Mouse (Mus musculus) lung, embryonic 16.5 days (tissue): Measurements from ENCODE around the gene Stox2. TPM values are rescaled to one million over a fixed set of nuclear protein-coding genes. Genes with fewer than 3 reads are reported as not detected.

ENCODE experiments used
- ATAC-seq: fragments of 200-750 bp; cut with Nextera tagmentation; 2 replicates; pipeline ENCODE4 v1.8.0; 2017; ENCODE audit warnings: low read depth, mild to moderate bottlenecking, moderate library complexity
- H3K27ac ChIP-seq: fragments of 300-500 bp; sonication (generic); 2 replicates; pipeline ENCODE4 v1.5.1; 2014; ENCODE audit warnings: mild to moderate bottlenecking, control low read depth, low read length
- H3K27me3 ChIP-seq: fragments of 300-500 bp; sonication (generic); 2 replicates; pipeline ENCODE4 v1.6.1; 2014; ENCODE audit warnings: low read depth, low read length, mixed read lengths; ENCODE audit not compliant: control insufficient read depth, insufficient read depth
- H3K36me3 ChIP-seq: fragments of 300-500 bp; sonication (generic); 2 replicates; pipeline ENCODE4 v1.6.1; 2014; ENCODE audit warnings: low read length; ENCODE audit not compliant: control insufficient read depth, insufficient read depth
- H3K4me1 ChIP-seq: fragments of 300-500 bp; sonication (generic); replicated peaks from 2 replicates; pipeline ENCODE4 v1.6.1; 2014; ENCODE audit warnings: low read length, mixed read lengths; ENCODE audit not compliant: control insufficient read depth, insufficient read depth
- H3K4me2 ChIP-seq: fragments of 300-500 bp; sonication (generic); 2 replicates; pipeline ENCODE4 v1.6.1; 2014; ENCODE audit warnings: low read depth, low read length, control low read depth
- H3K4me3 ChIP-seq: fragments of 300-500 bp; sonication (generic); 2 replicates; pipeline ENCODE4 v1.5.1; 2014; ENCODE audit warnings: mild to moderate bottlenecking, low read length, control low read depth
- H3K9ac ChIP-seq: fragments of 300-500 bp; sonication (generic); 2 replicates; pipeline ENCODE4 v1.6.1; 2014; ENCODE audit warnings: low read length, control low read depth
- H3K9me3 ChIP-seq: fragments of 300-500 bp; sonication (generic); 2 replicates; pipeline ENCODE4 v1.6.1; 2016; ENCODE audit warnings: low read length; ENCODE audit not compliant: control insufficient read depth
- WGBS: fragments of 180-500 bp; shearing (Covaris S2); extraction: QIAGEN DNeasy Blood & Tissue Kit; methylation state at CpG from one replicate; pipeline ENCODE4 v1.1.7; 2014; 5-methylcytosine and 5-hydroxymethylcytosine counted together
- polyA plus RNA-seq: library from polyadenylated mRNA; unstranded; fragments of >200 nt; fragmentation: Nextera tagmentation; extraction: Ambion mirVana; gene quantifications from 2 replicates; pipeline ENCODE4 v1.2.1, GENCODE M21; 2015

The Stox2 gene
- polyA plus RNA-seq, 1 experiment from 2014 or later, result 11.6 TPM

- Histone ChIP-seq H3K36me3 (no peaks in the 10 kb centered on the region), H3K27me3 (no peaks in the 10 kb centered on the region), H3K4me1 (peaks cover 5% of the 10 kb centered on the region; the same call in 1 of the 2 replicates), H3K9ac (no peak overlapping the region), H3K4me3 (no peak overlapping the region), H3K4me2 (no peak overlapping the region), H3K9me3 (no peaks in the 10 kb centered on the region), H3K27ac (no peak overlapping the region)
- WGBS, result 81% methylated on average over 3 of the region's 3 CpGs
- ATAC-seq, result no peak
Observed at GRCm38 (mm10) chr8:47371081-47371480, 75.1 kb downstream of the Stox2 start.

- 28% methylated on average over 15 of the region's 15 CpGs for WGBS
Observed at GRCm38 (mm10) chr8:47370421-47371080, 75.6 kb downstream of the Stox2 start.

GRCm38 (mm10) chr8:47369949-47370348, 76.2 kb downstream of the Stox2 start:
- H3K9me3 ChIP-seq, result no peaks in the 10 kb centered on the region
- peaks cover 5% of the 10 kb centered on the region; the same call in 1 of the 2 replicates for H3K4me1 ChIP-seq
- no peak overlapping the region for H3K4me2 ChIP-seq
- 90% methylated on average over 15 of the region's 15 CpGs for WGBS
- no peak overlapping the region for H3K9ac ChIP-seq
- no peak overlapping the region for H3K27ac ChIP-seq
- no peak overlapping the region for H3K4me3 ChIP-seq
- no peaks in the 10 kb centered on the region for H3K27me3 ChIP-seq
- no peaks in the 10 kb centered on the region for H3K36me3 ChIP-seq
- ATAC-seq, result no peak

More at GRCm38 (mm10) chr8:47370421-47371080, 75.6 kb downstream of the Stox2 start:
- Histone ChIP-seq H3K4me3 (no peak overlapping the region), H3K27ac (no peak overlapping the region), H3K4me2 (no peak overlapping the region), H3K9ac (no peak overlapping the region), H3K27me3 (no peaks in the 10 kb centered on the region), H3K9me3 (no peaks in the 10 kb centered on the region), H3K4me1 (peaks cover 5% of the 10 kb centered on the region; the same call in 1 of the 2 replicates), H3K36me3 (no peaks in the 10 kb centered on the region)
- ATAC-seq, result peak; percentile 75

GRCm38 (mm10) chr8:47369044-47369769, 77.0 kb downstream of the Stox2 start:
- Histone ChIP-seq H3K4me3 (no peak overlapping the region), H3K4me2 (no peak overlapping the region), H3K4me1 (peaks cover 5% of the 10 kb centered on the region), H3K27ac (no peak overlapping the region), H3K36me3 (no peaks in the 10 kb centered on the region), H3K27me3 (no peaks in the 10 kb centered on the region), H3K9me3 (no peaks in the 10 kb centered on the region), H3K9ac (no peak overlapping the region)
- 76% methylated on average over 16 of the region's 16 CpGs for WGBS
- no peak for ATAC-seq

- Histone ChIP-seq H3K27ac (no peak overlapping the region), H3K9me3 (no peaks in the 10 kb centered on the region), H3K4me1 (peaks cover 12% of the 10 kb centered on the region), H3K4me2 (no peak overlapping the region), H3K4me3 (no peak overlapping the region), H3K9ac (no peak overlapping the region), H3K27me3 (no peaks in the 10 kb centered on the region), H3K36me3 (no peaks in the 10 kb centered on the region)
- no peak for ATAC-seq
- WGBS, result 67% methylated on average over 6 of the region's 6 CpGs
Observed at GRCm38 (mm10) chr8:47367029-47367428, 79.1 kb downstream of the Stox2 start.

- H3K27me3 ChIP-seq, result no peaks in the 10 kb centered on the region
- H3K4me3 ChIP-seq, result no peak overlapping the region
- H3K4me2 ChIP-seq, result no peak overlapping the region
- H3K9ac ChIP-seq, result no peak overlapping the region
- 25% methylated on average over 8 of the region's 8 CpGs for WGBS
- no peaks in the 10 kb centered on the region for H3K36me3 ChIP-seq
- ATAC-seq, result peak; percentile 95
- no peak overlapping the region for H3K27ac ChIP-seq
- H3K4me1 ChIP-seq, result peaks cover 8% of the 10 kb centered on the region; the same call in 1 of the 2 replicates
- H3K9me3 ChIP-seq, result no peaks in the 10 kb centered on the region
Observed at GRCm38 (mm10) chr8:47363271-47363670, 82.9 kb downstream of the Stox2 start.

GRCm38 (mm10) chr8:47355340-47355906, 90.7 kb downstream of the Stox2 start:
- no peaks in the 10 kb centered on the region for H3K9me3 ChIP-seq
- H3K4me3 ChIP-seq, result no peak overlapping the region
- H3K9ac ChIP-seq, result no peak overlapping the region
- no peak overlapping the region for H3K4me2 ChIP-seq
- H3K36me3 ChIP-seq, result no peaks in the 10 kb centered on the region
- H3K27ac ChIP-seq, result no peak overlapping the region
- no peaks in the 10 kb centered on the region for H3K27me3 ChIP-seq
- H3K4me1 ChIP-seq, result peaks cover 17% of the 10 kb centered on the region
- ATAC-seq, result no peak
- 80% methylated on average over 8 of the region's 8 CpGs for WGBS

- 55% methylated on average over 12 of the region's 12 CpGs for WGBS
- Histone ChIP-seq H3K27me3 (no peaks in the 10 kb centered on the region), H3K4me1 (peaks cover 17% of the 10 kb centered on the region), H3K4me2 (no peak overlapping the region), H3K4me3 (no peak overlapping the region), H3K36me3 (no peaks in the 10 kb centered on the region), H3K27ac (no peak overlapping the region), H3K9ac (no peak overlapping the region), H3K9me3 (no peaks in the 10 kb centered on the region)
- peak; percentile 81 for ATAC-seq
Observed at GRCm38 (mm10) chr8:47354523-47355168, 91.5 kb downstream of the Stox2 start.
